Mouse (Mus musculus) MEL (cell line): ENCODE results near the gene Tmem202. TPM values are rescaled to one million over a fixed set of nuclear protein-coding genes. Genes with fewer than 3 reads are reported as not detected.
A peak's percentile ranks its signal among the peaks of the same experiment; 100 is the strongest.

Experiments
- DNase-seq: peaks from one replicate; pipeline ENCODE4 v3.0.0; 2011; ENCODE audit warnings: low read depth, low spot score
- H3K27ac ChIP-seq: 2 replicates; pipeline ENCODE4 v1.5.1; 2012; ENCODE audit warnings: low read depth, mild to moderate bottlenecking, control low read depth, low read length, moderate library complexity; ENCODE audit not compliant: control insufficient read depth
- H3K27me3 ChIP-seq, 2 experiments: fragments of 150-350 bp in 1 of 2; sonication (generic) in 1 of 2; 2 replicates each; pipeline ENCODE4 v1.6.1; 2012; ENCODE audit warnings: low read length in 2 of 2, mild to moderate bottlenecking in 2 of 2, improper control_type of control experiment in 1 of 2, moderate library complexity in 1 of 2; ENCODE audit not compliant: insufficient read depth in 2 of 2, control insufficient read depth in 1 of 2
- H3K36me3 ChIP-seq, 2 experiments: 2 replicates each; pipeline ENCODE4 v1.6.1; 2012 to 2014; ENCODE audit warnings: low read length in 2 of 2, improper control_type of control experiment in 1 of 2, inconsistent platforms in 1 of 2, mild to moderate bottlenecking in 1 of 2; ENCODE audit not compliant: insufficient read depth in 2 of 2, control insufficient read depth in 1 of 2
- H3K4me1 ChIP-seq, 2 experiments: fragments of 150-350 bp in 1 of 2; sonication (generic) in 1 of 2; 2 replicates each; pipeline ENCODE4 v1.6.1; 2012; ENCODE audit warnings: low read length in 2 of 2, improper control_type of control experiment in 1 of 2, mild to moderate bottlenecking in 1 of 2; ENCODE audit not compliant: insufficient read depth in 2 of 2, control insufficient read depth in 1 of 2
- H3K4me3 ChIP-seq, 2 experiments: fragments of 150-350 bp in 1 of 2; sonication (generic) in 1 of 2; 2 replicates each; pipeline ENCODE4 v1.5.1; 2012; ENCODE audit warnings: low read depth in 2 of 2, low read length in 2 of 2, mild to moderate bottlenecking in 2 of 2, moderate library complexity in 2 of 2, control low read depth in 1 of 2, improper control_type of control experiment in 1 of 2; ENCODE audit not compliant: control insufficient read depth in 1 of 2, insufficient read depth in 1 of 2
- H3K79me2 ChIP-seq: 2 replicates; pipeline ENCODE4 v1.6.1; 2012; ENCODE audit warnings: mild to moderate bottlenecking, low read length, moderate library complexity; ENCODE audit not compliant: control insufficient read depth, poor library complexity, insufficient read depth
- H3K9ac ChIP-seq: 2 replicates; pipeline ENCODE4 v1.6.1; 2012; ENCODE audit warnings: low read depth, mild to moderate bottlenecking, control low read depth, low read length, moderate library complexity; ENCODE audit not compliant: control insufficient read depth, poor library complexity, severe bottlenecking
- H3K9me3 ChIP-seq: fragments of 150-350 bp; sonication (generic); replicated peaks from 2 replicates; pipeline ENCODE4 v1.6.1; 2012; ENCODE audit warnings: mild to moderate bottlenecking, low read length, improper control_type of control experiment, moderate library complexity; ENCODE audit not compliant: insufficient read depth
- BHLHE40 ChIP-seq: IDR thresholded peaks from 2 replicates; pipeline ENCODE4 v1.6.1; 2012; ENCODE audit warnings: low read depth, mild to moderate bottlenecking, inconsistent platforms, low read length, improper control_type of control experiment, borderline replicate concordance
- CHD1 ChIP-seq: IDR thresholded peaks from 2 replicates; pipeline ENCODE4 v1.6.1; 2012; ENCODE audit warnings: low read depth, mild to moderate bottlenecking, inconsistent platforms, low read length, improper control_type of control experiment
- CTCF ChIP-seq, 3 experiments: IDR thresholded peaks in 2 of 3; conservative IDR thresholded peaks in 1 of 3; 2 replicates each; pipeline ENCODE4 v1.5.1; 2011 to 2012; ENCODE audit warnings: low read length in 3 of 3, low read depth in 2 of 3, mild to moderate bottlenecking in 2 of 3, improper control_type of control experiment in 1 of 3, inconsistent platforms in 1 of 3, mixed read lengths in 1 of 3, moderate library complexity in 1 of 3; ENCODE audit not compliant: control insufficient read depth in 1 of 3, insufficient read depth in 1 of 3, poor library complexity in 1 of 3, severe bottlenecking in 1 of 3
- E2F4 ChIP-seq: IDR thresholded peaks from 2 replicates; pipeline ENCODE4 v1.6.1; 2011; ENCODE audit warnings: low read depth, low read length, improper control_type of control experiment, borderline replicate concordance
- ELF1 ChIP-seq: IDR thresholded peaks from 2 replicates; pipeline ENCODE4 v1.6.1; 2014; ENCODE audit warnings: low read depth, mild to moderate bottlenecking, inconsistent platforms, low read length, improper control_type of control experiment, moderate library complexity
- EP300 ChIP-seq, 2 experiments: IDR thresholded peaks; 2 replicates each; pipeline ENCODE4 v1.6.1; 2011; ENCODE audit warnings: improper control_type of control experiment in 2 of 2, low read length in 2 of 2, low read depth in 1 of 2, mild to moderate bottlenecking in 1 of 2
- HCFC1 ChIP-seq: IDR thresholded peaks from 2 replicates; pipeline ENCODE4 v1.6.1; 2012; ENCODE audit warnings: low read depth, mild to moderate bottlenecking, inconsistent platforms, low read length, improper control_type of control experiment, moderate library complexity
- KAT2A ChIP-seq: conservative IDR thresholded peaks from 2 replicates; pipeline ENCODE4 v1.6.1; 2012; ENCODE audit warnings: low read depth, low read length, improper control_type of control experiment, inconsistent platforms
- MAX ChIP-seq: IDR thresholded peaks from 2 replicates; pipeline ENCODE4 v1.6.1; 2011; ENCODE audit warnings: low read length, improper control_type of control experiment
- MAZ ChIP-seq: IDR thresholded peaks from 2 replicates; pipeline ENCODE4 v1.6.1; 2012; ENCODE audit warnings: low read depth, mild to moderate bottlenecking, inconsistent platforms, low read length, improper control_type of control experiment
- MEF2A ChIP-seq: IDR thresholded peaks from 2 replicates; pipeline ENCODE4 v1.6.1; 2014; ENCODE audit warnings: low read depth, mild to moderate bottlenecking, inconsistent platforms, low read length, improper control_type of control experiment; ENCODE audit not compliant: poor library complexity, insufficient replicate concordance, severe bottlenecking; ENCODE audit errors: extremely low read depth
- MXI1 ChIP-seq: IDR thresholded peaks from 2 replicates; pipeline ENCODE4 v1.6.1; 2011; ENCODE audit warnings: mild to moderate bottlenecking, low read depth, low read length, improper control_type of control experiment
- NRF1 ChIP-seq: IDR thresholded peaks from 2 replicates; pipeline ENCODE4 v1.6.1; 2014; ENCODE audit warnings: low read depth, mild to moderate bottlenecking, inconsistent platforms, low read length, improper control_type of control experiment, moderate library complexity; ENCODE audit not compliant: poor library complexity, insufficient read depth, severe bottlenecking
- POLR2A ChIP-seq, 2 experiments: IDR thresholded peaks; 2 replicates each; pipeline ENCODE4 v1.6.1; 2011 to 2012; ENCODE audit warnings: low read length in 2 of 2, mild to moderate bottlenecking in 2 of 2, control low read depth in 1 of 2, improper control_type of control experiment in 1 of 2, low read depth in 1 of 2, moderate library complexity in 1 of 2; ENCODE audit not compliant: control insufficient read depth in 1 of 2, insufficient read depth in 1 of 2, poor library complexity in 1 of 2
- POLR2AphosphoS2 ChIP-seq: IDR thresholded peaks from 2 replicates; pipeline ENCODE4 v1.6.1; 2011; ENCODE audit warnings: low read length, improper control_type of control experiment
- POLR2AphosphoS5 ChIP-seq: IDR thresholded peaks from 2 replicates; pipeline ENCODE4 v1.6.1; 2012; ENCODE audit warnings: low read depth, borderline replicate concordance, mild to moderate bottlenecking, inconsistent platforms, low read length, moderate library complexity, mixed read lengths
- RAD21 ChIP-seq: IDR thresholded peaks from 2 replicates; pipeline ENCODE4 v1.6.1; 2011; ENCODE audit warnings: mild to moderate bottlenecking, low read depth, low read length, improper control_type of control experiment
- SIN3A ChIP-seq: IDR thresholded peaks from 2 replicates; pipeline ENCODE4 v1.6.1; 2012; ENCODE audit warnings: low read length, improper control_type of control experiment, inconsistent platforms
- SMC3 ChIP-seq: IDR thresholded peaks from 2 replicates; pipeline ENCODE4 v1.6.1; 2011; ENCODE audit warnings: low read depth, low read length, improper control_type of control experiment
- UBTF ChIP-seq: IDR thresholded peaks from 2 replicates; pipeline ENCODE4 v1.6.1; 2012; ENCODE audit warnings: low read depth, mild to moderate bottlenecking, inconsistent platforms, low read length, improper control_type of control experiment, moderate library complexity, borderline replicate concordance; ENCODE audit not compliant: insufficient read depth
- USF2 ChIP-seq, 2 experiments: IDR thresholded peaks; 2 replicates each; pipeline ENCODE4 v1.6.1; 2011 to 2012; ENCODE audit warnings: improper control_type of control experiment in 2 of 2, low read length in 2 of 2, borderline replicate concordance in 1 of 2, inconsistent platforms in 1 of 2, low read depth in 1 of 2, mild to moderate bottlenecking in 1 of 2; ENCODE audit not compliant: insufficient read depth in 1 of 2
- ZC3H11A ChIP-seq: IDR thresholded peaks from 2 replicates; pipeline ENCODE4 v1.6.1; 2012; ENCODE audit warnings: low read depth, mild to moderate bottlenecking, inconsistent platforms, low read length, improper control_type of control experiment
- ZMIZ1 ChIP-seq: IDR thresholded peaks from 2 replicates; pipeline ENCODE4 v1.6.1; 2012; ENCODE audit warnings: low read depth, mild to moderate bottlenecking, inconsistent platforms, low read length, improper control_type of control experiment, moderate library complexity
- ZNF384 ChIP-seq: IDR thresholded peaks from 2 replicates; pipeline ENCODE4 v1.6.1; 2012; ENCODE audit warnings: low read depth, mild to moderate bottlenecking, inconsistent platforms, low read length, improper control_type of control experiment
- polyA plus RNA-seq, 2 experiments: library from polyadenylated mRNA; stranded (reverse) in 1 of 2; unstranded in 1 of 2; fragments of >175 nt in 1 of 2; fragments of >200 nt in 1 of 2; gene quantifications; 2 replicates each; pipeline versions ENCODE4 v1.2.1 to v1.2.4; 2012; ENCODE audit warnings: low replicate concordance in 2 of 2, low read depth in 1 of 2; ENCODE audit not compliant: insufficient read length in 2 of 2, insufficient read depth in 1 of 2, missing spikeins in 1 of 2
- total RNA-seq: library from RNA; depleted of rRNA; stranded (reverse); fragments of 300-350 nt; gene quantifications from 2 replicates; pipeline ENCODE4 v1.2.3, GENCODE M21; 2012

The Tmem202 gene
- total and polyA plus RNA-seq, 3 experiments: 0.50 TPM; not detected in 2

DNA sequence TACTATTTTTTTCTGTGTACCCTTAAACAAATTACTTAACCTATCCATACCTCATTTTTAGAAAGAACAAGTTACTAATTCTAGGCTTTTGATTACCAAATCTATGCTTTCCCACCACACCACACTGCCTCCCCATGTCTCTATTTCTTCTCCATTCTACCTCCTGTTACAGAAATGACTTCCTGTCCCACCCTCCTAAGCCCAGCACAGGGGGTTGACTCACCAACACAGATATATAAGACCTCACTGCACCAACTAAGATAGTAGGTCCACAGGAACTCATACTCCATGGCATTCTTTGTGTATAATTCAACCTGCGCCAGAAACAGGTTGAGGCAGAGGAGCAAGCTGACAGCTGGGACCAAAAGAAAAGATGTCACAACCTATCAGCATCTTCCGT lies 20.3 kb downstream of the Tmem202 start:
- no peak overlapping the region for H3K27ac ChIP-seq
- H3K9me3 ChIP-seq: no peaks in the 10 kb centered on the region
- peaks cover 0 to 10% of the 10 kb centered on the region in 2 experiments; a peak in 2 of 4 replicates for H3K36me3 ChIP-seq
- H3K4me3 ChIP-seq: no peak overlapping the region
- H3K27me3 ChIP-seq: peaks cover 0 to 2% of the 10 kb centered on the region in 2 experiments; a peak in 2 of 4 replicates
- H3K9ac ChIP-seq: no peak overlapping the region
- no peaks in the 10 kb centered on the region for H3K79me2 ChIP-seq
- TF ChIP-seq RAD21 (no peak), ZNF384 (no peak), ZC3H11A (no peak), KAT2A (no peak), POLR2A (IDR thresholded peaks at IDR 0.05; ENCODE audit: control insufficient read depth in 1 of 2, insufficient read depth in 1 of 2, low read depth in 1 of 2, low read length in 2 of 2, poor library complexity in 1 of 2) (no peak), ELF1 (no peak), E2F4 (no peak), ZMIZ1 (no peak), MXI1 (no peak), USF2 (IDR thresholded peaks at IDR 0.05; ENCODE audit: borderline replicate concordance in 1 of 2, insufficient read depth in 1 of 2, low read depth in 1 of 2, low read length in 2 of 2) (no peak), SMC3 (no peak), MEF2A (no peak)
- TF ChIP-seq, all 39 proteins: peak for 0
- peak; percentile 54 for DNase-seq
- peaks cover 0 to 15% of the 10 kb centered on the region in 2 experiments; a peak in 2 of 4 replicates for H3K4me1 ChIP-seq

DNA sequence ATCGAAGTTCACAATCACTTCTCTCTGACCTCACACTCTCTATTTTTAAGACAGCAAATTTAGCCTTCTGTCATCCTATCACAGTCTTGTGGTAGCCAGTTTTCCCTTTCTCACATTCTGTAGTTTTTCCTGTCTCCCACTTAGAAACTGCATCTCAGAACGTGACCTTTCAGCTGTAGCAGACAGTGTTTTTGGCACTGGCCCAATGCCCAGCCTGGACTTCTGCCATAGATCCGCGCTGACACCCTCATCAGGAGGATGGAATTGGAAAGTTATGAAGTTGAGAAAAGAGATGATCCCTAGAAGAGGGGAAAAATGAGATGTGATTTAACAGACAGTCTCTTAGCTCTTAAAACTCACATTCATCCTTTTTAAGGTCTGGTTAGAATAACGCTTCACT lies 20.7 kb downstream of the Tmem202 start:
- DNase-seq: no peak
- Histone ChIP-seq H3K4me1 (peaks cover 0 to 15% of the 10 kb centered on the region in 2 experiments; a peak in 2 of 4 replicates), H3K4me3 (no peak overlapping the region), H3K27ac (no peak overlapping the region), H3K9ac (no peak overlapping the region), H3K9me3 (no peaks in the 10 kb centered on the region), H3K36me3 (peaks cover 0 to 10% of the 10 kb centered on the region in 2 experiments; a peak in 2 of 4 replicates), H3K27me3 (peaks cover 0 to 2% of the 10 kb centered on the region in 2 experiments; a peak in 2 of 4 replicates), H3K79me2 (no peaks in the 10 kb centered on the region)
- no peak for TF ChIP-seq MAZ
- no peak for TF ChIP-seq MAX
- no peak for TF ChIP-seq ZMIZ1
- no peak for TF ChIP-seq KAT2A
- no peak for TF ChIP-seq CHD1
- no peak for TF ChIP-seq CTCF (IDR thresholded peaks at IDR 0.05 in 2 of 3, conservative IDR thresholded peaks at IDR 0.05 in 1 of 3; ENCODE audit: control insufficient read depth in 1 of 3, insufficient read depth in 1 of 3, low read depth in 2 of 3, low read length in 3 of 3, poor library complexity in 1 of 3, severe bottlenecking in 1 of 3)
- no peak for TF ChIP-seq POLR2AphosphoS5
- no peak for TF ChIP-seq BHLHE40
- TF ChIP-seq MXI1: no peak
- TF ChIP-seq NRF1: no peak
- no peak for TF ChIP-seq EP300 (IDR thresholded peaks at IDR 0.05; ENCODE audit: low read depth in 1 of 2, low read length in 2 of 2)
- TF ChIP-seq UBTF: no peak
- no peak for TF ChIP-seq E2F4
- TF ChIP-seq POLR2AphosphoS2: no peak
- TF ChIP-seq SIN3A: no peak
- no peak for TF ChIP-seq HCFC1
